Mouse (Mus musculus) limb, embryonic 14.5 days (tissue): ENCODE data around the gene Tob2. TPM values are rescaled to one million over a fixed set of nuclear protein-coding genes. Genes with fewer than 3 reads are reported as not detected.
A peak's percentile ranks its signal among the peaks of the same experiment; 100 is the strongest.

Experiments used
- ATAC-seq: fragments of 200-750 bp; cut with Nextera tagmentation; 2 replicates; pipeline ENCODE4 v1.8.0; 2017; ENCODE audit warnings: low read depth, moderate number of reproducible peaks, moderate TSS enrichment; ENCODE audit not compliant: low FRiP score
- DNase-seq: peaks from one replicate; pipeline ENCODE4 v3.0.0-alpha.2; 2015; ENCODE audit warnings: low spot score
- H3K27ac ChIP-seq: fragments of 300-500 bp; sonication (generic); replicated peaks from 2 replicates; pipeline ENCODE4 v1.5.1; 2014; ENCODE audit warnings: low read depth, mild to moderate bottlenecking, low read length, moderate library complexity, mixed read lengths
- H3K27me3 ChIP-seq: fragments of 300-500 bp; sonication (generic); 2 replicates; pipeline ENCODE4 v1.6.1; 2014; ENCODE audit warnings: low read length, mixed read lengths; ENCODE audit not compliant: control insufficient read depth, insufficient read depth
- H3K36me3 ChIP-seq: fragments of 300-500 bp; sonication (generic); 2 replicates; pipeline ENCODE4 v1.6.1; 2014; ENCODE audit warnings: mild to moderate bottlenecking, low read length, moderate library complexity, mixed read lengths; ENCODE audit not compliant: control insufficient read depth, insufficient read depth
- H3K4me1 ChIP-seq: fragments of 300-500 bp; sonication (generic); 2 replicates; pipeline ENCODE4 v1.6.1; 2014; ENCODE audit warnings: antibody characterized with exemption, low read length, mixed read lengths; ENCODE audit not compliant: control insufficient read depth, insufficient read depth
- H3K4me2 ChIP-seq: fragments of 300-500 bp; sonication (generic); replicated peaks from 2 replicates; pipeline ENCODE4 v1.6.1; 2014; ENCODE audit warnings: low read depth, mild to moderate bottlenecking, low read length, moderate library complexity; ENCODE audit not compliant: severe bottlenecking
- H3K4me3 ChIP-seq: fragments of 300-500 bp; sonication (generic); replicated peaks from 2 replicates; pipeline ENCODE4 v1.5.1; 2014; ENCODE audit warnings: low read length
- H3K9ac ChIP-seq: fragments of 300-500 bp; sonication (generic); 2 replicates; pipeline ENCODE4 v1.6.1; 2014; ENCODE audit warnings: mild to moderate bottlenecking, low read depth, low read length, moderate library complexity; ENCODE audit not compliant: severe bottlenecking
- H3K9me3 ChIP-seq: fragments of 300-500 bp; sonication (generic); 2 replicates; pipeline ENCODE4 v1.6.1; 2016; ENCODE audit warnings: low read length; ENCODE audit not compliant: control insufficient read depth
- POLR2A ChIP-seq: fragments of 200-500 bp; IDR thresholded peaks from 2 replicates; pipeline ENCODE4 v1.8.0; 2012; ENCODE audit warnings: inconsistent platforms, mild to moderate bottlenecking, moderate library complexity, borderline replicate concordance; ENCODE audit not compliant: insufficient read depth, insufficient read length; ENCODE audit errors: extremely low read depth
- WGBS: fragments of 180-500 bp; shearing (Covaris S2); extraction: QIAGEN DNeasy Blood & Tissue Kit; methylation state at CpG from one replicate; pipeline ENCODE4 v1.1.7; 2014; 5-methylcytosine and 5-hydroxymethylcytosine counted together
- polyA plus RNA-seq, 2 experiments: library from polyadenylated mRNA; depleted of rRNA in 1 of 2; stranded (reverse) in 1 of 2; unstranded in 1 of 2; fragments of >200 nt; fragmentation: Nextera tagmentation in 1 of 2; extraction: Ambion mirVana in 1 of 2; gene quantifications; 2 replicates each; pipeline versions ENCODE4 v1.2.1 to v1.2.3; 2012 to 2014

Tob2 gene
- polyA plus RNA-seq, 2 experiments, result 23.4 to 28.1 TPM

DNA sequence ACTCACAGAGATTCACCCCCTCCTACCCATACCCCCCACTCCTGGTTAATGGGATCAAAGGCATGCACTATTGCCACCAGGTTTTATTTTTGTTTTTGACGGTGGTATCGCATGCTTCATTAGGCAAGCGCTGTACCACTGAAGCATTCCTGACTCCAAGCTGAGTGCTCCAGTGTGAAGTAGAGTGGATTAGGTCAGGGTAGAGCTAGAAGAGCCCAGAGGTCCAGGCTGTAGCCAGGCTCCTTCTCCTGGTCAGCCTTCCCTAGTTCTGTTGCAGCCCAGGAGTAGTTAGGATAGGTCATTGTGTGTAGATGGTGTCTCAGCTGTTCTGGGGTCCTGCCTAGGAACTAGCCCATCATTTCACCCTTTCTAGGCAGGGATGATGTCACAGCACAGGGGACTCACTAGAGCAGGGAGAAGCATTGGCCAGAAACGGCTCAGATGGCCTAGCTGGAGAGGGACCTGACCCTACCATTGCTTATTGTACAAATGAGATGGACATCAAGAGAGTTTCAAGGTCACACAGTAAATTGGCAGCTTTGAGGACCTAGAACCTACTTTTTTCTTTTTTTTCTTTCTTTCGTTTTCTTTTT, 13.5 kb downstream of the Tob2 start:
- no peak overlapping the region for H3K27ac ChIP-seq
- peaks cover 33% of the 10 kb centered on the region for H3K36me3 ChIP-seq
- no peaks in the 10 kb centered on the region for H3K27me3 ChIP-seq
- TF ChIP-seq POLR2A, result no peak
- H3K4me1 ChIP-seq, result no peaks in the 10 kb centered on the region
- DNase-seq (no peak), ATAC-seq (no peak)
- no peak overlapping the region for H3K9ac ChIP-seq
- H3K4me3 ChIP-seq, result no peak overlapping the region
- WGBS, result 78% methylated on average over 5 of the region's 5 CpGs
- H3K9me3 ChIP-seq, result no peaks in the 10 kb centered on the region
- H3K4me2 ChIP-seq, result no peak overlapping the region

DNA sequence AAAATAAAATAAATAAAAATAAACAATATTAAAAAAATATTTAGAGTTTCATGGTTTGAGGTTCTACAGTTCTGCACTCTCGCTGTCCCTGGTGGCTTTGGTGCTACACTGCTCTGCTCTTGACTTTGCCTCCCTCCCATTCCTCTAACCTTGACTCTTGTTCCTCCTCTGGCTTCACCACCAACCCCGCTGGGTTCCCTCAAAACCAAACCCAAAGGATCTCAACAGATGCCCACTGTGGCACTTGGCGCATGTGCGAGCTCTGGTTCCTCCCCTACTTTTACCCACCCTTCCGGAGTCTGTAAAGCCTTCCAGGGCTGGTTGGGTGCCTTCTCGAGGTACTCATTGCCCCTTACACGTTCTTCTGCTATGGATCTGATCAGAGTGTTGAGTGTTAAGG, 16.3 kb downstream of the Tob2 start:
- ATAC-seq, result no peak
- no peak overlapping the region for H3K9ac ChIP-seq
- no peaks in the 10 kb centered on the region for H3K27me3 ChIP-seq
- TF ChIP-seq POLR2A, result no peak
- peaks cover 9% of the 10 kb centered on the region for H3K36me3 ChIP-seq
- DNase-seq, result no peak
- no peak overlapping the region for H3K4me3 ChIP-seq
- no peak overlapping the region for H3K27ac ChIP-seq
- no peak overlapping the region for H3K4me2 ChIP-seq
- 83% methylated on average over 7 of the region's 7 CpGs for WGBS
- no peaks in the 10 kb centered on the region for H3K9me3 ChIP-seq
- H3K4me1 ChIP-seq, result peaks cover 4% of the 10 kb centered on the region; the same call in 1 of the 2 replicates

DNA sequence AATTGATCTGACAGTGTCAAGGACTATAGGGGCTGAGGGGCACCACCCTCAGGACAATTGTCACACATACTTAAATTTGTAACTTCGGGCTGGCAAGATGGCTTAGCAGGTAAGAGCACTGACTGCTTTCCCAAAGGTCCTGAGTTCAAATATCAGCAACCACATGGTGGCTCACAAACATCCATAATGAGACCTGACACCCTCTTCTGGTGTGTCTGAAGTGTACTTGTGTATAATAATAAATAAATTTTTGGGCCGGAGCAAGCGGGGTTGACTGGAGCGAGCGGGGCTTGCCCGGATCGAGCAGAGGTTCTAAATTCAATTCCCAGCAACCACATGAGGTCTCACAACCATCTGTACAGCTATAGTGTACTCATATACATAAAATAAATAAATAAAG, 18.3 kb downstream of the Tob2 start:
- Histone ChIP-seq H3K27me3 (no peaks in the 10 kb centered on the region), H3K4me3 (no peak overlapping the region), H3K9me3 (no peaks in the 10 kb centered on the region), H3K4me1 (peaks cover 20% of the 10 kb centered on the region), H3K27ac (no peak overlapping the region), H3K9ac (no peak overlapping the region), H3K36me3 (no peaks in the 10 kb centered on the region), H3K4me2 (no peak overlapping the region)
- ATAC-seq (no peak), DNase-seq (no peak)
- TF ChIP-seq POLR2A, result no peak
- 92% methylated on average over 7 of the region's 7 CpGs for WGBS

DNA sequence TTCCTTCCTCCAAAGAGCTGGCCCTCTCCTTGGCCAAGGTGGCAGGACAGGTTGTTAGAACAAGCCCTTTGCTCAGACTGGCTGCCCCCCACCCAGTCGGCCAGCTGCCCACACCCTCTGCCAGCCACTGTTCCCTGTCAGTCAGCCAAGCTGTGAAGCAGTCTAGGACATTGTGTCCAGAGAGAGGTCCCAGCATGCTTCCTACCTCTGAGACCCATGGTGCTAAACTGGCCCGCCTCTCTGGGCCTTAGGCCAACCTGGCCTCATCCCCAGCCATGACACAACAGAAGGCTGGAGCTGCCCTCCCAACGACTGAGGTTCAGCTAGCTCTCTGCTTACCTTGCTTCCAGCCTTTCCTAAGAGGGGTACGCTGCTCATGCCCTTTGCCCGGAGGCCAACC, 19.0 kb downstream of the Tob2 start:
- Histone ChIP-seq H3K36me3 (no peaks in the 10 kb centered on the region), H3K4me2 (no peak overlapping the region), H3K9ac (no peak overlapping the region), H3K4me1 (peaks cover 20% of the 10 kb centered on the region), H3K27ac (no peak overlapping the region), H3K27me3 (no peaks in the 10 kb centered on the region), H3K9me3 (no peaks in the 10 kb centered on the region), H3K4me3 (no peak overlapping the region)
- 77% methylated on average over 5 of the region's 5 CpGs for WGBS
- ATAC-seq (no peak), DNase-seq (peak; percentile 18)
- TF ChIP-seq POLR2A, result no peak

DNA sequence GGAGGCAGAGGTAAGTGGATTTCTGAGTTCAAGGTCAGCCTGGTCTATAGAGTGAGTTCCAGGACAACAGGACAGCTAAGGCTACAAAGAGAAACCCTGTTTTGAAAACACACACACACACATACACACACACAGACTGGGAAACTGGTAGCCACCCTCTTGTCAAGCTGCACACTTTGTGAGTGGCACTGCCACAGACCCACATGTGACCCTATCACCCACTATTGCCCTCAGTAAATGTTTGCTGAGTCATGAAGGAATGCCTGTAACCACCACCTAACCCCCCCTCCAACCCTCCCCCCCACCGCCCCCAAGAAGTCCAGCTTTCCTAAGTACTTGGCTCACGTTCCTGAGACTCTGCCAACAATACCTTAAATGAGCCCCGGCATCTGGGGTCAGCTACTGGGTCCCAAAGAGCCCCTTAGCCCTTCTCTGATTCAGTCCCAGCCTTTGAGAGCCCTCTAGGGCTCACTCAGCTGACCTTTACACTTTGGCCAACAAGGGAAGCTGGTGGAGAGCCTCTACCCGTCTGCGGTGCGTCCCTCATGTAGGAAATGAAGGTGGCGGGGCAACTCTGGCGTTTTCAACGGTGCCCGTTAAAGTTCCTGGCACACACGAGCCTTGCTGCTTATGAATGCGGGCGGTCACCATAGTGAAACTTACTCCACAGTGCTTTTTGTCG, 19.9 kb downstream of the Tob2 start:
- H3K27me3 ChIP-seq, result no peaks in the 10 kb centered on the region
- no peak overlapping the region for H3K27ac ChIP-seq
- no peak overlapping the region for H3K4me3 ChIP-seq
- no peaks in the 10 kb centered on the region for H3K9me3 ChIP-seq
- TF ChIP-seq POLR2A, result no peak
- H3K4me2 ChIP-seq, result no peak overlapping the region
- DNase-seq (no peak), ATAC-seq (no peak)
- WGBS, result 63% methylated on average over 14 of the region's 14 CpGs
- peaks cover 20% of the 10 kb centered on the region for H3K4me1 ChIP-seq
- H3K36me3 ChIP-seq, result no peaks in the 10 kb centered on the region
- no peak overlapping the region for H3K9ac ChIP-seq
